In genomic region chr4:74972143-74972542, GRCm38 (mm10) we compare ENCODE assay signal across 14 mouse cellular contexts.
DNase-seq lines count a peak whose midpoint lies in the region; ATAC-seq and TF ChIP-seq lines count a peak whose summit lies in the region.
"Had no signal": no experiment of that assay in that cellular context is flagged by ENCODE, and none has a peak within 500 bp of the region (broad histone marks: within the 10 kb centered on the region; RNA-seq: fewer than 3 reads in every experiment).

No protein-coding gene starts in this region.

- peak; percentile 24; the same call in 1 of the 2 replicates for TF ChIP-seq CTCF in liver, embryonic 14.5 days (IDR thresholded peaks at IDR 0.05; ENCODE audit: low read depth)
- TF ChIP-seq CTCF in CH12.LX (conservative IDR thresholded peaks at IDR 0.05 in 1 of 2, IDR thresholded peaks at IDR 0.05 in 1 of 2; ENCODE audit: low read depth in 2 of 2, low read length in 2 of 2) = peak in 1 of 2 experiments; percentile 35; a peak in 1 of 4 replicates

- no peaks in the 10 kb centered on the region for H3K79me2 ChIP-seq in CH12.LX (replicated peaks; ENCODE audit: control insufficient read depth, extremely low read depth, insufficient read depth, poor library complexity, severe bottlenecking)

- dilution Hi-C loops in CH12.LX (cut with MboI; ENCODE audit: extremely low pct_ligation_motif_present, extremely low pct_unique_long_range_greater_than_20kb, low sequenced_read_pairs) = no loop called here

- no peak overlapping the region for H3K9ac ChIP-seq in forebrain, embryonic 14.5 days (ENCODE audit: low read length)
- H3K9ac ChIP-seq in liver, embryonic 14.5 days (replicated peaks) = no peak overlapping the region
- H3K9ac ChIP-seq in liver, embryonic 12.5 days = no peak overlapping the region
- no peak overlapping the region for H3K9ac ChIP-seq in CH12.LX (ENCODE audit: insufficient read depth, low read depth)
- H3K9ac ChIP-seq in forebrain, embryonic 12.5 days = no peak overlapping the region
- H3K9ac ChIP-seq: hindbrain, embryonic 13.5 days; limb, embryonic 13.5 days had no signal

- peak; percentile 11 for DNase-seq in forebrain, embryonic 14.5 days (ENCODE audit: low spot score)
- DNase-seq in forebrain, embryonic 10.5 days (ENCODE audit: extremely low spot score, low spot score) = no peak
- DNase-seq in liver, embryonic 14.5 days (ENCODE audit: low read depth in 3 of 3, low spot score in 3 of 3) = no peak
- DNase-seq in CH12.LX (ENCODE audit: extremely low read depth) (peak; percentile 2), ZHBTc4 (ENCODE audit: low read depth, low spot score) (peak; percentile 4)
- no peak for DNase-seq in thymus, postnatal 25 days
- DNase-seq: lung, postnatal 10 days; right cerebral cortex, postnatal 4 days had no signal

- H3K9me3 ChIP-seq in forebrain, embryonic 14.5 days (replicated peaks; ENCODE audit: control insufficient read depth, low read length) = no peaks in the 10 kb centered on the region
- no peaks in the 10 kb centered on the region for H3K9me3 ChIP-seq in forebrain, embryonic 10.5 days
- no peaks in the 10 kb centered on the region for H3K9me3 ChIP-seq in liver, embryonic 14.5 days (ENCODE audit: control insufficient read depth, low read length)
- no peaks in the 10 kb centered on the region for H3K9me3 ChIP-seq in liver, embryonic 12.5 days (replicated peaks)
- H3K9me3 ChIP-seq in CH12.LX (replicated peaks; ENCODE audit: low read length) = no peaks in the 10 kb centered on the region
- no peaks in the 10 kb centered on the region for H3K9me3 ChIP-seq in forebrain, embryonic 12.5 days
- H3K9me3 ChIP-seq: heart, embryonic 10.5 days; hindbrain, embryonic 13.5 days; limb, embryonic 13.5 days had no signal

- no peaks in the 10 kb centered on the region for H3K27me3 ChIP-seq in forebrain, embryonic 14.5 days (replicated peaks; ENCODE audit: control insufficient read depth, insufficient read depth, low read length)
- H3K27me3 ChIP-seq in forebrain, embryonic 10.5 days (ENCODE audit: poor library complexity, severe bottlenecking) = no peaks in the 10 kb centered on the region
- H3K27me3 ChIP-seq in liver, embryonic 14.5 days (ENCODE audit: control insufficient read depth, insufficient read depth, low read length) = no peaks in the 10 kb centered on the region
- H3K27me3 ChIP-seq in liver, embryonic 12.5 days (replicated peaks) = no peaks in the 10 kb centered on the region
- H3K27me3 ChIP-seq in CH12.LX (replicated peaks) = no peaks in the 10 kb centered on the region
- H3K27me3 ChIP-seq in forebrain, embryonic 12.5 days = no peaks in the 10 kb centered on the region
- H3K27me3 ChIP-seq: hindbrain, embryonic 13.5 days; limb, embryonic 13.5 days had no signal

- H3K4me3 ChIP-seq in forebrain, embryonic 14.5 days (ENCODE audit: low read depth, low read length) = no peak overlapping the region
- no peak overlapping the region for H3K4me3 ChIP-seq in forebrain, embryonic 10.5 days
- no peak overlapping the region for H3K4me3 ChIP-seq in liver, embryonic 14.5 days (ENCODE audit: insufficient read depth in 1 of 2, low read depth in 2 of 2, low read length in 2 of 2)
- no peak overlapping the region for H3K4me3 ChIP-seq in liver, embryonic 12.5 days
- no peak overlapping the region for H3K4me3 ChIP-seq in CH12.LX (replicated peaks in 1 of 3; ENCODE audit: low read depth in 2 of 3, low read length in 2 of 3, poor library complexity in 1 of 3)
- no peak overlapping the region for H3K4me3 ChIP-seq in forebrain, embryonic 12.5 days (replicated peaks)
- H3K4me3 ChIP-seq: heart, embryonic 10.5 days; hindbrain, embryonic 13.5 days; limb, embryonic 13.5 days had no signal

- H3K4me1 ChIP-seq in forebrain, embryonic 14.5 days (ENCODE audit: control insufficient read depth, insufficient read depth, low read length) = no peaks in the 10 kb centered on the region
- no peaks in the 10 kb centered on the region for H3K4me1 ChIP-seq in forebrain, embryonic 10.5 days
- no peaks in the 10 kb centered on the region for H3K4me1 ChIP-seq in liver, embryonic 14.5 days (replicated peaks; ENCODE audit: control insufficient read depth in 2 of 2, insufficient read depth in 2 of 2, low read length in 1 of 2)
- H3K4me1 ChIP-seq in liver, embryonic 12.5 days = no peaks in the 10 kb centered on the region
- no peaks in the 10 kb centered on the region for H3K4me1 ChIP-seq in CH12.LX (ENCODE audit: control insufficient read depth in 1 of 2, insufficient read depth in 2 of 2)
- H3K4me1 ChIP-seq in forebrain, embryonic 12.5 days = no peaks in the 10 kb centered on the region
- H3K4me1 ChIP-seq: heart, embryonic 10.5 days; hindbrain, embryonic 13.5 days; limb, embryonic 13.5 days had no signal

- no peak overlapping the region for H3K4me2 ChIP-seq in forebrain, embryonic 14.5 days (ENCODE audit: low read length)
- H3K4me2 ChIP-seq in liver, embryonic 14.5 days (ENCODE audit: low read depth) = no peak overlapping the region
- H3K4me2 ChIP-seq in liver, embryonic 12.5 days = no peak overlapping the region
- no peak overlapping the region for H3K4me2 ChIP-seq in CH12.LX (ENCODE audit: insufficient read depth, low read depth, poor library complexity, severe bottlenecking)
- no peak overlapping the region for H3K4me2 ChIP-seq in forebrain, embryonic 12.5 days
- H3K4me2 ChIP-seq: hindbrain, embryonic 13.5 days; limb, embryonic 13.5 days had no signal

- no peak overlapping the region for H3K27ac ChIP-seq in forebrain, embryonic 14.5 days (ENCODE audit: low read depth, low read length)
- H3K27ac ChIP-seq in forebrain, embryonic 10.5 days = no peak overlapping the region
- H3K27ac ChIP-seq in liver, embryonic 14.5 days = no peak overlapping the region
- no peak overlapping the region for H3K27ac ChIP-seq in liver, embryonic 12.5 days
- H3K27ac ChIP-seq in CH12.LX (ENCODE audit: insufficient read depth, low read depth) = no peak overlapping the region
- no peak overlapping the region for H3K27ac ChIP-seq in forebrain, embryonic 12.5 days
- H3K27ac ChIP-seq: heart, embryonic 10.5 days; hindbrain, embryonic 13.5 days; limb, embryonic 13.5 days had no signal

- ATAC-seq in forebrain, embryonic 14.5 days = no peak
- ATAC-seq in liver, embryonic 14.5 days (ENCODE audit: insufficient read depth) = no peak
- ATAC-seq in liver, embryonic 12.5 days = no peak
- no peak for ATAC-seq in forebrain, embryonic 12.5 days (ENCODE audit: low FRiP score)
- ATAC-seq: midbrain, embryonic 16.5 days had no signal

- no peaks in the 10 kb centered on the region for H3K36me3 ChIP-seq in forebrain, embryonic 14.5 days (ENCODE audit: control insufficient read depth, insufficient read depth, low read length)
- H3K36me3 ChIP-seq in forebrain, embryonic 10.5 days (replicated peaks) = no peaks in the 10 kb centered on the region
- H3K36me3 ChIP-seq in liver, embryonic 14.5 days (replicated peaks; ENCODE audit: control insufficient read depth, insufficient read depth, low read depth) = no peaks in the 10 kb centered on the region
- no peaks in the 10 kb centered on the region for H3K36me3 ChIP-seq in liver, embryonic 12.5 days
- H3K36me3 ChIP-seq in CH12.LX (replicated peaks in 1 of 2; ENCODE audit: control insufficient read depth in 1 of 2, insufficient read depth in 1 of 2, low read length in 1 of 2) = no peaks in the 10 kb centered on the region
- no peaks in the 10 kb centered on the region for H3K36me3 ChIP-seq in forebrain, embryonic 12.5 days (replicated peaks)
- H3K36me3 ChIP-seq: heart, embryonic 10.5 days; hindbrain, embryonic 13.5 days; limb, embryonic 13.5 days had no signal

- peak; percentile 24 for TF ChIP-seq RAD21 in CH12.LX (IDR thresholded peaks at IDR 0.05; ENCODE audit: low read depth, low read length)

- in situ Hi-C loops in CH12.LX (cut with MboI; ENCODE audit: low pct_ligation_motif_present, low pct_unique_long_range_greater_than_20kb, low sequenced_read_pairs) = no loop called here

- WGBS in forebrain, embryonic 14.5 days = 94% methylated on average over 1 of the region's 1 CpGs
- 89% methylated on average over 1 of the region's 1 CpGs for WGBS in forebrain, embryonic 10.5 days
- 41% methylated on average over 1 of the region's 1 CpGs for WGBS in liver, embryonic 14.5 days (ENCODE audit: insufficient replicate concordance)
- 77% methylated on average over 1 of the region's 1 CpGs for WGBS in liver, embryonic 12.5 days (ENCODE audit: insufficient replicate concordance)
- 95% methylated on average over 1 of the region's 1 CpGs for WGBS in forebrain, embryonic 12.5 days

- TF ChIP-seq EP300 in liver, embryonic 14.5 days (IDR thresholded peaks at IDR 0.05; ENCODE audit: low read depth) = no peak
- TF ChIP-seq EP300 in CH12.LX (IDR thresholded peaks at IDR 0.05; ENCODE audit: low read length) = no peak

- TF ChIP-seq POLR2A in CH12.LX (IDR thresholded peaks at IDR 0.05; ENCODE audit: low read depth, low read length) = no peak

TF ChIP-seq in CH12.LX, 34 proteins besides CTCF, POLR2A, EP300 and RAD21:
- no peak for TF ChIP-seq PAX5 (IDR thresholded peaks at IDR 0.05; ENCODE audit: low read length)
- TF ChIP-seq ELF1 (IDR thresholded peaks at IDR 0.05; ENCODE audit: low read depth, low read length) = no peak
- TF ChIP-seq BHLHE40 (IDR thresholded peaks at IDR 0.05; ENCODE audit: low read depth, low read length) = no peak
- TF ChIP-seq ZNF384 (IDR thresholded peaks at IDR 0.05; ENCODE audit: low read depth, low read length) = 0 out of 2 replicates have a peak, but pooled peaks have one; percentile 7
- 0 out of 2 replicates have a peak, but pooled peaks have one; percentile 19 for TF ChIP-seq MYC (IDR thresholded peaks at IDR 0.05; ENCODE audit: low read depth, low read length)
- no peak for TF ChIP-seq HCFC1 (IDR thresholded peaks at IDR 0.05; ENCODE audit: low read depth, low read length)
- no peak for TF ChIP-seq ETS1 (conservative IDR thresholded peaks at IDR 0.05; ENCODE audit: low read depth, low read length)
- TF ChIP-seq NELFE (IDR thresholded peaks at IDR 0.05; ENCODE audit: low read depth, low read length) = no peak

Comparison
In these comparisons a context has a peak if more than half of its experiments do, and no peak if none do; other contexts are left out.
1. DNase-seq: peak in forebrain, embryonic 14.5 days (single experiment), CH12.LX (single experiment) and ZHBTc4 (single experiment); none in forebrain, embryonic 10.5 days (single experiment), liver, embryonic 14.5 days (0 of 3) and thymus, postnatal 25 days (single experiment).